Mouse (Mus musculus) stomach, postnatal 0 days (tissue): ENCODE results near the gene Ift43. TPM values are rescaled to one million over a fixed set of nuclear protein-coding genes. Genes with fewer than 3 reads are reported as not detected.

Experiments
- ATAC-seq: fragments of 200-750 bp; cut with Nextera tagmentation; 2 replicates; pipeline ENCODE4 v1.8.0; 2017; ENCODE audit not compliant: low FRiP score, low TSS enrichment
- DNase-seq: peaks from one replicate; pipeline ENCODE4 v3.0.0-alpha.2; 2016; ENCODE audit warnings: low spot score
- H3K27ac ChIP-seq: fragments of 300-500 bp; sonication (generic); replicated peaks from 2 replicates; pipeline ENCODE4 v1.5.1; 2014; ENCODE audit warnings: mild to moderate bottlenecking, control low read depth
- H3K27me3 ChIP-seq: fragments of 300-500 bp; sonication (generic); 2 replicates; pipeline ENCODE4 v1.6.1; 2014; ENCODE audit warnings: low read length; ENCODE audit not compliant: control insufficient read depth, insufficient read depth
- H3K36me3 ChIP-seq: fragments of 300-500 bp; sonication (generic); 2 replicates; pipeline ENCODE4 v1.6.1; 2014; ENCODE audit warnings: low read length, mixed read lengths; ENCODE audit not compliant: control insufficient read depth, insufficient read depth
- H3K4me1 ChIP-seq: fragments of 300-500 bp; sonication (generic); replicated peaks from 2 replicates; pipeline ENCODE4 v1.6.1; 2014; ENCODE audit warnings: antibody characterized with exemption; ENCODE audit not compliant: control insufficient read depth, insufficient read depth
- H3K4me2 ChIP-seq: fragments of 300-500 bp; sonication (generic); replicated peaks from 2 replicates; pipeline ENCODE4 v1.6.1; 2014; ENCODE audit warnings: low read depth, mild to moderate bottlenecking, control low read depth, moderate library complexity
- H3K4me3 ChIP-seq: fragments of 300-500 bp; sonication (generic); 2 replicates; pipeline ENCODE4 v1.5.1; 2014; ENCODE audit warnings: low read depth, low read length, control low read depth
- H3K9ac ChIP-seq: fragments of 300-500 bp; sonication (generic); 2 replicates; pipeline ENCODE4 v1.6.1; 2014; ENCODE audit warnings: mild to moderate bottlenecking, low read length, control low read depth, mixed read lengths
- H3K9me3 ChIP-seq: fragments of 300-500 bp; sonication (generic); 2 replicates; pipeline ENCODE4 v1.6.1; 2016; ENCODE audit warnings: low read length; ENCODE audit not compliant: control insufficient read depth
- CTCF ChIP-seq: IDR thresholded peaks from 2 replicates; pipeline ENCODE4 v1.5.1; 2016; ENCODE audit warnings: antibody characterized with exemption, low read depth, mild to moderate bottlenecking, moderate library complexity
- EP300 ChIP-seq: optimal IDR thresholded peaks from 2 replicates; pipeline ENCODE3; 2016; ENCODE audit warnings: antibody characterized with exemption
- WGBS: fragments of 180-500 bp; shearing (Covaris S2); extraction: QIAGEN DNeasy Blood & Tissue Kit; methylation state at CpG from one replicate; pipeline ENCODE4 v1.1.7; 2014; 5-methylcytosine and 5-hydroxymethylcytosine counted together
- polyA plus RNA-seq: library from polyadenylated mRNA; unstranded; fragments of >200 nt; fragmentation: Nextera tagmentation; extraction: Ambion mirVana; gene quantifications from 2 replicates; pipeline ENCODE4 v1.2.1, GENCODE M21; 2015

Gene Ift43
- polyA plus RNA-seq, 1 experiment from 2014 or later = 48.0 TPM

- peak overlapping the region; percentile 93 for H3K27ac ChIP-seq
Observed at GRCm38 (mm10) chr12:86079202-86079667, 3.1 kb upstream of the Ift43 start.

DNA sequence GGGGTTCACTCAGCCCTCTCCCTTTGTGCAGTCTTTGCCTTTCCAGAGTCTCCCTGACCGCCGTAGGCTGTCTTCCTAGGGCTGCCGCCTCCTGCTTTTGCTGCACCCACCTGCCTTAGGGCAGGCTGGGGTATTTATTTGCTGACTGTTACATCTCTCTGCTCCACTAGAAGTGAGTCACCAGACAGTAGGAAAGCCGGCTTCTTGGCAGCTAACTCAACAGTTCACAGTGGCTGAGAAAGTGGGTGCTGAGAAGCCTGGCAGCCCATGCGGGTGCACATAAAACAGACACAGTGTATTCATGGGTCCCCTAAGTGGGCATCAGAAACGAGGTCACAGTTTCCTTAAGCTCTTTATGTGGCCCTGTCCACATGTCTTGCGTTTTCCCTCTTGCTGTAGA, 3.5 kb downstream of the Ift43 start:
- no peaks in the 10 kb centered on the region for H3K27me3 ChIP-seq
- H3K9ac ChIP-seq = no peak overlapping the region
- no peak overlapping the region for H3K27ac ChIP-seq
- no peaks in the 10 kb centered on the region for H3K9me3 ChIP-seq
- no peak overlapping the region for H3K4me2 ChIP-seq
- DNase-seq (no peak), ATAC-seq (no peak)
- no peaks in the 10 kb centered on the region for H3K36me3 ChIP-seq
- H3K4me3 ChIP-seq = no peak overlapping the region
- no peaks in the 10 kb centered on the region for H3K4me1 ChIP-seq
- TF ChIP-seq CTCF (no peak), EP300 (no peak)
- 74% methylated on average over 7 of the region's 7 CpGs for WGBS

More at GRCm38 (mm10) chr12:86079202-86079667, 3.1 kb upstream of the Ift43 start:
- no peaks in the 10 kb centered on the region; the same call in 1 of the 2 replicates for H3K4me1 ChIP-seq
- H3K4me3 ChIP-seq = peak overlapping the region; percentile 54
- no peaks in the 10 kb centered on the region for H3K9me3 ChIP-seq
- peak overlapping the region; percentile 93 for H3K4me2 ChIP-seq
- ATAC-seq (peak; percentile 79), DNase-seq (peak; percentile 93)
- peak; percentile 99 for TF ChIP-seq CTCF
- no peak for TF ChIP-seq EP300
- no peaks in the 10 kb centered on the region for H3K36me3 ChIP-seq
- no peaks in the 10 kb centered on the region for H3K27me3 ChIP-seq
- H3K9ac ChIP-seq = peak overlapping the region; percentile 68
- WGBS = 1% methylated on average over 31 of the region's 31 CpGs

GRCm38 (mm10) chr12:86086550-86086949, 4.2 kb downstream of the Ift43 start:
- Histone ChIP-seq H3K4me3 (no peak overlapping the region), H3K9ac (no peak overlapping the region), H3K4me1 (no peaks in the 10 kb centered on the region), H3K27ac (no peak overlapping the region), H3K27me3 (no peaks in the 10 kb centered on the region), H3K4me2 (no peak overlapping the region), H3K36me3 (no peaks in the 10 kb centered on the region), H3K9me3 (no peaks in the 10 kb centered on the region)
- DNase-seq (no peak), ATAC-seq (no peak)
- WGBS = 51% methylated on average over 8 of the region's 8 CpGs
- TF ChIP-seq CTCF = no peak
- no peak for TF ChIP-seq EP300

- no peaks in the 10 kb centered on the region for H3K4me1 ChIP-seq
- H3K9ac ChIP-seq = no peak overlapping the region
- no peaks in the 10 kb centered on the region for H3K36me3 ChIP-seq
- ATAC-seq (no peak), DNase-seq (no peak)
- TF ChIP-seq CTCF = no peak
- no peak overlapping the region for H3K4me2 ChIP-seq
- no peak overlapping the region for H3K27ac ChIP-seq
- no peak overlapping the region for H3K4me3 ChIP-seq
- no peaks in the 10 kb centered on the region for H3K27me3 ChIP-seq
- 76% methylated on average over 7 of the region's 7 CpGs for WGBS
- H3K9me3 ChIP-seq = no peaks in the 10 kb centered on the region
Observed at GRCm38 (mm10) chr12:86088042-86088441, 5.7 kb downstream of the Ift43 start.

GRCm38 (mm10) chr12:86090764-86091163, 8.4 kb downstream of the Ift43 start:
- no peak for ATAC-seq
- TF ChIP-seq CTCF (no peak), EP300 (no peak)
- H3K27ac ChIP-seq = no peak overlapping the region

DNA sequence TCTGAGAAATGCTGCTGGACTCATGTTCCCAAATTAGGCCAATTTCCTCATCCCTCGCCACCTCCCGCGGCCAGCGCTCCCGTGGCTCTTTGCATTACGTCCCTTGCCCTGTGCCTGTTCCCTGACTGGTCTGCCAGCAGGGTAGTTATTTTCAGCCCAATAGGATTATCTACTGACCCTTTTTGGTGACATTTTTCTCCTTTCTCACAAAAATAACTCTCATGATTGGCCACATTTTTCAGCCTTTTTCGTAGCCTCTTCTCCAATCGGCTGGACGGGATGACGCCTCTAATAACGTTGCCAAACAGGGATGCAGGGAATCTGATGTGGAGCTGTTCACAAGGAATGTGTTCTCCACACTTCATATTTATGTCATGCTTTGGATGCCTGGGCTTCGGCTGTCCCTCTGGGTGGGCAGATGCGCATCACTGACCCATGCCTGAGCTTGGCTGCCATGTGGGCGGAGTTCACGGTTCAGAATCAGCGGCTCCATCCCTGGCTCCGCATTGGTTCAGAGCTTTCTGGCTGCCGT, 9.3 kb downstream of the Ift43 start:
- TF ChIP-seq EP300 (no peak), CTCF (no peak)
- 63% methylated on average over 18 of the region's 18 CpGs for WGBS
- Histone ChIP-seq H3K27me3 (no peaks in the 10 kb centered on the region), H3K4me2 (no peak overlapping the region), H3K4me1 (no peaks in the 10 kb centered on the region), H3K36me3 (no peaks in the 10 kb centered on the region), H3K27ac (no peak overlapping the region), H3K9ac (no peak overlapping the region), H3K4me3 (no peak overlapping the region), H3K9me3 (no peaks in the 10 kb centered on the region)
- DNase-seq (no peak), ATAC-seq (peak; percentile 33; the same call in 1 of the 2 replicates)

More at GRCm38 (mm10) chr12:86090764-86091163, 8.4 kb downstream of the Ift43 start:
- Histone ChIP-seq H3K4me3 (no peak overlapping the region), H3K36me3 (no peaks in the 10 kb centered on the region), H3K27me3 (no peaks in the 10 kb centered on the region), H3K4me2 (no peak overlapping the region), H3K4me1 (no peaks in the 10 kb centered on the region), H3K9ac (no peak overlapping the region), H3K9me3 (no peaks in the 10 kb centered on the region)
- 70% methylated on average over 4 of the region's 4 CpGs for WGBS
- no peak for DNase-seq
